Mouse (Mus musculus) heart, adult 2 months (tissue): ENCODE results near the gene Clec2d. TPM values are rescaled to one million over a fixed set of nuclear protein-coding genes. Genes with fewer than 3 reads are reported as not detected.
"Not testable (repeated sequence)": the region's sequence is repeated elsewhere in the genome, so short reads cannot be mapped to it uniquely, and the experiment has no call there.

Experiments used
- DNase-seq, 2 experiments: peaks; one replicate each; pipeline ENCODE4 v3.0.0; 2021
- H3K27ac ChIP-seq: fragments of 200-600 bp; 2 replicates; pipeline ENCODE4 v1.8.1; 2022
- H3K27me3 ChIP-seq: fragments of 200-500 bp; 2 replicates; pipeline ENCODE4 v1.6.1; 2012; ENCODE audit warnings: mild to moderate bottlenecking, low read length, inconsistent platforms, mixed read lengths; ENCODE audit not compliant: control insufficient read depth, insufficient read depth
- H3K36me3 ChIP-seq: fragments of 200-500 bp; 2 replicates; pipeline ENCODE4 v1.6.1; 2012; ENCODE audit warnings: low read length, inconsistent platforms; ENCODE audit not compliant: control insufficient read depth, insufficient read depth
- H3K4me1 ChIP-seq: fragments of 200-500 bp; 2 replicates; pipeline ENCODE4 v1.6.1; 2011; ENCODE audit warnings: low read length; ENCODE audit not compliant: control insufficient read depth, insufficient read depth
- H3K4me3 ChIP-seq: fragments of 200-600 bp; 2 replicates; pipeline ENCODE4 v1.8.1; 2022
- H3K79me2 ChIP-seq: fragments of 200-500 bp; replicated peaks from 2 replicates; pipeline ENCODE4 v1.6.1; 2012; ENCODE audit warnings: mild to moderate bottlenecking, inconsistent platforms, low read length, moderate library complexity, mixed read lengths; ENCODE audit not compliant: control insufficient read depth, insufficient read depth
- H3K9ac ChIP-seq: fragments of 200-500 bp; 2 replicates; pipeline ENCODE4 v1.6.1; 2012; ENCODE audit warnings: low read depth, mild to moderate bottlenecking, control low read depth, inconsistent platforms, low read length, mixed read lengths
- CTCF ChIP-seq: fragments of 200-600 bp; IDR thresholded peaks from 2 replicates; pipeline ENCODE4 v1.8.1; 2022; ENCODE audit warnings: antibody characterized with exemption, mild to moderate bottlenecking, moderate library complexity
- EP300 ChIP-seq: fragments of 200-500 bp; IDR thresholded peaks from 2 replicates; pipeline ENCODE4 v1.6.1; 2011; ENCODE audit warnings: low read depth, low read length, control low read depth; ENCODE audit not compliant: insufficient read depth
- POLR2A ChIP-seq: fragments of 200-500 bp; IDR thresholded peaks from 2 replicates; pipeline ENCODE4 v1.6.1; 2011; ENCODE audit warnings: mild to moderate bottlenecking, low read depth, low read length, control low read depth; ENCODE audit not compliant: insufficient read depth
- WGBS: fragments of 180-500 bp; shearing (Covaris S2); methylation state at CpG from one replicate; pipeline ENCODE4 v1.1.7; 2018; 5-methylcytosine and 5-hydroxymethylcytosine counted together
- intact Hi-C: fragments of 180-260 bp; cut with DNase I; formaldehyde crosslinking; loops from one replicate; pipeline ENCODE4 v1.15.1; 2025
- polyA plus RNA-seq: library from polyadenylated mRNA; depleted of rRNA; stranded (reverse); fragments of >200 nt; gene quantifications from 2 replicates; pipeline ENCODE4 v1.2.3, GENCODE M21; 2012
- total RNA-seq, 2 experiments: library from RNA; stranded (reverse); gene quantifications; 2 replicates each; pipeline ENCODE4 v1.2.3; 2021

The Clec2d gene
- total and polyA plus RNA-seq, 3 experiments = 28.7 to 40.7 (median 32.4) TPM

DNA sequence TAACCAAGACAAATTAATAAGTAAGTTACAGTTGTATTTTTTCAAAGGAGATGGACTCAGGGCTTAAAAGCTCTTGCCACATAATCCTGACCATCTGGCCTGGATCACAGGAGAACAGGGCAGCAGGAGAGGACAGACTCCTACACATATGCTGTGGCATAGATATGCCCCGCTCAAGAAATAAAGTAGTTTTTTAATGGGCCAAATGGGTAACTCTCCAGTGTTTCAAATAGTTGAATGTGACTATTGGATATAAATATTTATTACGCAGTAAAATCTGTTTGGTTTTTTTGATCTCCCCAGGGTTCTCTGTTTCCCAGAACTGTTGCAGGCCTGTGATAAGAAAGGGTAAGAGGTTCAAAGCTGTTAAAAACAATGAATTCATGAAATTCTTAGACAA lies 1.1 kb upstream of the Clec2d start:
- TF ChIP-seq POLR2A (no peak), CTCF (no peak), EP300 (no peak)
- Histone ChIP-seq H3K79me2 (peaks cover 1% of the 10 kb centered on the region; the same call in 1 of the 2 replicates), H3K27ac (peak overlapping the region; percentile 99), H3K27me3 (no peaks in the 10 kb centered on the region), H3K36me3 (peaks cover 15% of the 10 kb centered on the region), H3K4me1 (peaks cover 4% of the 10 kb centered on the region), H3K9ac (no peak overlapping the region), H3K4me3 (no peak overlapping the region)
- WGBS = 79% methylated on average over 2 of the region's 2 CpGs
- intact Hi-C loops = loop anchor here (5.0 kb wide), 2 partner anchors 47 to 327 kb away; no protein-coding TSS in a partner anchor
- no peak for DNase-seq

DNA sequence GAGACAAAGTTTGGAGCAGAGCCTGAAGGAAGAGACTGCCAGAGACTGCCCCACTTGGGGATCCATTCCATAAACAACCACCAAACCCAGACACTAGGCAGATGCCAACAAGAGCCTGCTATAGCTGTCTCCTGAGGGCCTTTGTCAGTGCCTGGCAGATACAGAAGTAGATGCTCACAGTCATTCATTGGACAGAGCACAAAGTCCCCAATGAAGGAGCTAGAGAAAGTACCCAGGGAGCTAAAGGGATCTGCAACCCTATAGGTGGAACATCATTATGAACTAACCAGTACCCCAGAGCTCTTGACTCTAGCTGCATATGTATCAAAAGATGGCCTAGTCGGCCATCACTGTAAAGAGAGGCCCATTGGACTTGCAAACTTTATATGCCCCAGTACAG lies 584 bp upstream of the Clec2d start:
- peak in 1 of 2 experiments; percentile 25 for DNase-seq
- peak overlapping the region; percentile 99 for H3K27ac ChIP-seq
- not testable (repeated sequence) for H3K9ac ChIP-seq, H3K79me2 ChIP-seq, H3K4me3 ChIP-seq, H3K4me1 ChIP-seq, H3K27me3 ChIP-seq
- intact Hi-C loops = loop anchor here (1.0 to 10.0 kb wide), 7 partner anchors 36 to 355 kb away; partner anchors contain the start of genes BC035044 and Gabarapl1
- peaks cover 20% of the 10 kb centered on the region for H3K36me3 ChIP-seq
- WGBS = 45% methylated on average over 1 of the region's 1 CpGs

- intact Hi-C loops = loop anchor here (2.0 to 10.0 kb wide), 3 partner anchors 84 to 354 kb away; partner anchors contain the start of genes BC035044 and Gabarapl1
- no peak for DNase-seq
- Histone ChIP-seq H3K27ac (peak overlapping the region; percentile 99), H3K79me2 (peaks cover 1% of the 10 kb centered on the region; the same call in 1 of the 2 replicates), H3K36me3 (peaks cover 34% of the 10 kb centered on the region), H3K9ac (peak overlapping the region; percentile 99), H3K27me3 (no peaks in the 10 kb centered on the region), H3K4me1 (peaks cover 6% of the 10 kb centered on the region), H3K4me3 (peak overlapping the region; percentile 84)
- no peak for TF ChIP-seq EP300
- TF ChIP-seq CTCF = no peak
- no peak for TF ChIP-seq POLR2A
- 0% methylated on average over 1 of the region's 1 CpGs for WGBS
Observed at GRCm38 (mm10) chr6:129181249-129181648, 834 bp downstream of the Clec2d start.

GRCm38 (mm10) chr6:129181683-129182082 lies 1.3 kb downstream of the Clec2d start:
- intact Hi-C loops = loop anchor here (2.0 to 10.0 kb wide), 3 partner anchors 85 to 353 kb away; partner anchors contain the start of genes BC035044 and Gabarapl1

DNA sequence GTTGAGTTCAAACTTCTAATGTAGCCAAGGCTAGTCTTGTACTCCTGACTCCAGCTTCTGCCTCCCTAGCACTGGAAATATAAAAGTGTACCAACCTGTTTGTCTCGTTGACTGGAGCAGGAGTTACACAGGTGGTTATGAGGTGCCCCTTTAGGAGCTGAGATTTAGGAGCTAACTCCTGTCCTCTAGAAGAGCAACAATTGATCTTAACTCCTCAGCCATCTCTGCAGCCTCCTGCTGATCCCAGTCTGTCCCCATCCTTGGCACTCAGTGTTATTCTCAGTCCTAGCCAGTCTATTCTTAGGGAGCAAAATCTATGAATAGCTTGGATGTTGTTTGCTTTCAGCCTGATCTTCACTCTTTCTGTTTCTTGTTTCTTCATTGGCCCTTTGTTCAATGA lies 2.1 kb downstream of the Clec2d start:
- no peaks in the 10 kb centered on the region for H3K27me3 ChIP-seq
- H3K9ac ChIP-seq = peak overlapping the region; percentile 64
- H3K79me2 ChIP-seq = peaks cover 1% of the 10 kb centered on the region; the same call in 1 of the 2 replicates
- DNase-seq = no peak
- peak overlapping the region; percentile 99 for H3K27ac ChIP-seq
- intact Hi-C loops = loop anchor here (10.0 kb wide), 2 partner anchors 288 to 352 kb away; partner anchors contain the start of genes BC035044 and Gabarapl1
- H3K4me1 ChIP-seq = peaks cover 6% of the 10 kb centered on the region
- 10% methylated on average over 1 of the region's 1 CpGs for WGBS
- peaks cover 41% of the 10 kb centered on the region for H3K36me3 ChIP-seq
- TF ChIP-seq CTCF (no peak), POLR2A (peak; percentile 66), EP300 (peak; percentile 58; the same call in 1 of the 2 replicates)
- H3K4me3 ChIP-seq = peak overlapping the region; percentile 84

More at GRCm38 (mm10) chr6:129181683-129182082, 1.3 kb downstream of the Clec2d start:
- Histone ChIP-seq H3K27ac (peak overlapping the region; percentile 99), H3K27me3 (no peaks in the 10 kb centered on the region), H3K4me3 (peak overlapping the region; percentile 84), H3K79me2 (peaks cover 1% of the 10 kb centered on the region; the same call in 1 of the 2 replicates), H3K9ac (peak overlapping the region; percentile 95), H3K36me3 (peaks cover 36% of the 10 kb centered on the region), H3K4me1 (peaks cover 6% of the 10 kb centered on the region)
- TF ChIP-seq EP300 (peak; percentile 71; the same call in 1 of the 2 replicates), CTCF (no peak), POLR2A (peak; percentile 74)
- peak; percentile 43 to 44 for DNase-seq

DNA sequence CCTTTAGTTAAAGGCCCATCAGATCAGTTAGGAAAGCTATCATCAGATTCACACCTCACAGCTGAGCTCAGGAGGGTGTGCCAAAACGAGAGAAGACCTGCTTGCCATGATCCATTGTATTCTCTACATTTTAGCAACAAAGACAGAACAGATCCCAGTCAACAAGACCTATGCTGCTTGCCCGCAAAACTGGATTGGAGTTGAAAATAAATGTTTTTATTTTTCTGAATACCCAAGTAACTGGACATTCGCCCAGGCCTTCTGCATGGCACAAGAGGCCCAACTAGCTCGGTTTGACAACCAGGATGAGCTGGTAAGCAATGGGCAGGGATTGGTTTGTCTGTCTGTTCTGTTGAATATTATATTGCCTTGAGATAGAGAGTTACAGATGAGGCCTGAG lies 3.6 kb downstream of the Clec2d start:
- H3K9ac ChIP-seq = peak overlapping the region; percentile 68
- H3K36me3 ChIP-seq = peaks cover 41% of the 10 kb centered on the region
- intact Hi-C loops = loop anchor here (10.0 kb wide), 2 partner anchors 289 to 351 kb away; partner anchors contain the start of genes BC035044 and Gabarapl1
- peak overlapping the region; percentile 99 for H3K27ac ChIP-seq
- WGBS = 66% methylated on average over 4 of the region's 4 CpGs
- DNase-seq, H3K27me3 ChIP-seq, H3K4me1 ChIP-seq, H3K79me2 ChIP-seq: not testable (repeated sequence)
- H3K4me3 ChIP-seq = peak overlapping the region; percentile 84; the same call in 1 of the 2 replicates
- TF ChIP-seq POLR2A = peak; percentile 4; the same call in 1 of the 2 replicates
